Mouse (Mus musculus) embryo, embryonic 11.5 days (tissue): ENCODE data around the gene Ddias.
"Not testable (repeated sequence)": the region's sequence is repeated elsewhere in the genome, so short reads cannot be mapped to it uniquely, and the experiment has no call there.

ENCODE experiments used
- DNase-seq: peaks from one replicate; pipeline ENCODE4 v3.0.0-alpha.2; 2012; ENCODE audit warnings: low read depth, low spot score

Ddias gene

GRCm38 (mm10) chr7:92874116-92874675 is at the start of gene Ddias, which contains the start of gene Prcp:
TSS of gene Ddias (minus strand) at chr7:92874247.
TSS of gene Prcp (plus strand) at chr7:92874470.
- peak; percentile 91 for DNase-seq

DNA sequence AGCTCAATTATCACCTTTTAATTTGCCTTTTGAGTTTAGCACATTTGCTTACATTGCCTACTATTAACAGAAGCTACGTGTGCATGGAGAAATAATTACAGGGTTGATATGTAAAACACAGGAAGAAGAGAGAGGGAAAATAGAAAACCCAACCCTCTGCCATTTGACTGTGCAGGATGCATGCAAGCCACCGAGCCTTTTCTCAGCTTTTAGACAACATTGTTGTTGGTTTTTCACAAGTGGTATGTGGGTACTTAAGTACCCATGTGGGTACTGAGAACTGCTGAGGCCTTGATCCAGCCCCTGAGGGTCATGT is 46.8 kb upstream of the Ddias start:
- no peak for DNase-seq

- DNase-seq, result no peak
Observed at GRCm38 (mm10) chr7:92920172-92920856, 46.3 kb upstream of the Ddias start.

GRCm38 (mm10) chr7:92904285-92904684 is 30.2 kb upstream of the Ddias start:
- not testable (repeated sequence) for DNase-seq

GRCm38 (mm10) chr7:92903360-92904038 is 29.5 kb upstream of the Ddias start:
- DNase-seq, result peak; percentile 51

DNA sequence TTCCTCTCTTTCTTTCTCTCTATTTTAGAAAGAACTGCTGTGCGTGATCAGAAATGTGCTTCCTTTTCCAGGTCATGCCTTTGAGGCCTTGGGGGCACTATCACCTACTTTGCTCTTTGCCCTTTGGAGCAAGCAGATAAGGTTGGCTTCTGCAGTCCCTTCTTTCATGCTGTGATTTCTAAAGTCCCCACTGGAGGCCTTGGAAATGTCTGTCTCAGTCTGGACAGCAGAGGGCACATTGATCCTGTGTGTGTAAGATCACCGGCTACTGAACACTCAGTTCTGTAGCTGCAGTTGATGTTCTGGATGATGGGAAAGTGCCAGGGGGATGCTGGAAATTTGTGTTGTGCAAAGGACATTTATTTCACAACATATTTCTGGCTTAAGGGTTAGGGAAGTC is 23.0 kb upstream of the Ddias start:
- DNase-seq, result no peak

DNA sequence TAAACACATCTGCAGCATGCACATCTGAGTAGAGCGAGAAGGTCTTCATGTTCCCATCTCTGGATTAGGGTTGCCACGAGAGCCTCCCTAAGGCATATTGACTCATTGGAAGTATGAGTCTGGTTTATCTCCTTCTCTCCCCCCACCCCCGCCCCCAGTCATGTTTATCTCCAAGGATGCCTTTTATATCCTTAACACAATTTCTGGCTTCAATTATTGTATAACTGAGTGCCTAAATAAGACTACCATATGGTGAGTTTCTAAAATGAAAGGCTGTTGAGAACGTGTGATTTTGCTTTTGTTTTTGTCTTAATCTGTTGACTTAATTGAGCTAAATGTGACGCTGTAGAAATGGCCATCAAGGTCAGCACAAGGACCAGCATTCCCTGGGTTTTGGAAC is 22.0 kb upstream of the Ddias start:
- no peak for DNase-seq

DNA sequence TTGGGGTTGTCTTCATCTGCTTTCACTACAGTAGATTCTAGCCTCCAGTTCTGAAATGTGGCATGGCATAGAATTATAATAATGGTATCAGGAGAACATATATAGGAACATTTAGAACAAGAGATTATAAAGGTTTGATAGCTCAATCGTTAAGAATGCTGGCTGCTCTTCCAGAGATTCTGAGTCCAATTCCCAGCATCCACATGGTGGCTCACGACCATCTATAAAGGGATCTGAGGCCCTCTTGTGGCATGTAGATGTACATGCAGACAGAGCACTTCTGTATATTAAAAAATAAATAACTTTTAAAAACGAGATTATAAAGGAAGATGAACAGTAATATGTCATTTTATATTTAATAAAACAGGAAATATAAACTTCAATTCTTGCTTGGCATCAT is 19.4 kb upstream of the Ddias start:
- no peak for DNase-seq

DNA sequence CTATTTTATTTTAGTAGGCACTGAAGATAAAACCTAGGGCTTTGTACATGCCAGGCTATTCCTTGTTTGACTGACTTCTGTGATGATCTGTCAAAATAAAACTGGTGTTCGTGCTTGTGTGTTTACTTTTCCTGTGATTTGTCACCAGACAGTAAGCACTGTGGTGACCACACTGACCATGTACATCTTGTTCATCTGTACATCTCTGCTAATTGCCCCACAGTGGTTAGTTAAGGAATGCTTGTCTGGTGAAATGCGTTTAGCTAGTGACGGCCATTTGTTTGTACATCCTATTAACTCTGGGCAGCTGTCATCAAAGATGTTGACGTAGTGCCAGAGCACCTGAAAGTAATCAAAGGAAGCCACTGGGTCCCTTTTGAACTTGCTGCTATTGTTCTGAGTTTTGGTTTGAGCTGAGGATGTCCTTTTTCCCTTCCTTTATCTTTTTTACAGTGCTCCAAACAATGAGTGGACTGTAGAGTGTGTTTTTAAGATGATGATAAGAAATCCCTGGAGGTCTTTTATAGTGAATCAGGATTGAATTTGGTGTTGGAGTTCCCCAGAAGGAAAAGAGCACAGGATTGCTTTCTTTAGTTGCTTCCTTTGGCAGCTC is 16.7 kb upstream of the Ddias start:
- no peak for DNase-seq

DNA sequence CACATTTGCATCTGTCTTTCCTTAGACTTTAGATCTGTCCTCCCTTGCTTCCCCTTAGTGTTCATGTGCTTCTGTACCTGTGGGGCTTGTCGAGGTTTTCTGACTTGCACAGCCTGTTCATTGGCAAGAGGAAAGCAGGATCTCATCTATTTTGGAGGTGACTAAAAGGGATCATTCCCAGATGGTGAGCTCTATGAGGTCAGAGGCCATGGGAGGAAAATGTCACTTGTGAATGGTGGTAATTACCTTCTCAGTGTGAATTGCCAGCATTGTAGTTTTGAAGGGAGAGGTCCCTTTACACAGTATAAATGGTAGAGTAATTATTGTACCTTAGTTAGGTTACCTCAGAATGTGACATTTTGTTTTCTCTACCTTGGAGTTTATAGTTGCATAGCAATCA is 16.2 kb upstream of the Ddias start:
- no peak for DNase-seq

DNA sequence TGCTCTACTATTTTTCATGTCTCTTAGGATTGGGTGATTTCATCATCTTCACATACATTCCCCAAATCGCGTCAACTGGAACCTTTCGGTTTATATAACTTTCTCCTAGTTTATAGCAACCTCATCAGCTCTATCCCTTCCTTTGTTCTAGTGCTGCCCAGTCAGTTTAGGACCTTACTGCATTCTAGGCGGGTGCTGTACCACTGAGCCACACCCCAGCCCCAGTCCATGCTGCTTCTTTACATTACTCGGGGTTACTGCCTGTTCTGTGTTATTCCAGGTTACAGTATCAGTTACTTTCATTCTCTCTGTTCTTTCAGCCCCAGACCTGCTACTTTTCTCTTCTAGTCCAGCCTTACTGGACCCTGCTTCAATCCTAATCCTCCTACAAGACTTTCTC is 13.2 kb upstream of the Ddias start:
- DNase-seq, result no peak

DNA sequence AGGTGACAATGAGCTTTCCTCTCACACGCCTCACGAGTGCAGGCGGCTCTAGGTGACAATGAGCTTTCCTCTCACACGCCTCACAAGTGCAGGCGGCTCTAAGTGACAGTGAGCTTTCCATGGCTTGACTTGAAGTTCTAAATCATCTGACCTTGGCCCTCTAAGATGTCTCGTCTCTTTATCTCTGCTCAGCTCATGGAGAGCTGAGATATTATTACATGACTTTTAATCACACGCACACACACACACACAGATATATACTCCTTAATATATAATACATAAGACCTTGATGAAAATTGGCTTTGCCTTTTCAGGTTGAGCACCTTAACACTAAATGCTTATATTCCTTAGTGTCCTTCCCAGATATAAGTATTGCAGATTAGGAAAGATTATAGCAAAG is 12.8 kb upstream of the Ddias start:
- no peak for DNase-seq

DNA sequence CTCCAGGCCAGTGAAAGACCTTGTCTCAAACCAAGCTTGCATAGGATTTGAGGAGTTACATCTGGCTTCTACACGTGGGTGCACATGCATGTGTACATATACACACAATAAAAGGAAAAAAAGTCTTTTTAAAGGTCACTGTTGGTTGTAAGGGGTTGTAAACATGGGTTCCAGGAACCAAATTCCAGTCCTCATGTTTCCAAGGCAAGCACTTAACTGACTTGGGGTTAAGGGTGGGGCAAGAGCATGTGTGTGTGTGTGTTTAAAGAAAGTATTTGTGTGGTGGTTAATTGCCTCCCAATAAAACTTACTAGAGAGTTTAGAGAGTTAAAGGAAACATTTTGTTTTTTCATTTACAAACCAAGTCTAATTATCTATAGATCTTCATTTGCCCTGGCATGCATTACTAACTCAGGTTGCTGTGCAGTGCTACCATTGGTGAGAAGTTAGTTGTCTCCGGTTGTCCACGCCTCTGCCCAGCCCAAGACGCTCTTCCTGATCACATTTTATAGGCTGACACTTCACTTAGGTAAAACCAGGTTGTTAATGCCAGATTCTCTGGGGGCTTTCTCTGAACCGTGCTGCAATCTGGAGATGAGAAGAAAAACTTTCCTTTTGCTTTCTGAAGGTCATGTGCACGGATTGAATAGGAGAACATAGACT is 11.1 kb upstream of the Ddias start:
- DNase-seq, result no peak

- DNase-seq, result no peak
Observed at GRCm38 (mm10) chr7:92883850-92884716, 10.0 kb upstream of the Ddias start.

DNA sequence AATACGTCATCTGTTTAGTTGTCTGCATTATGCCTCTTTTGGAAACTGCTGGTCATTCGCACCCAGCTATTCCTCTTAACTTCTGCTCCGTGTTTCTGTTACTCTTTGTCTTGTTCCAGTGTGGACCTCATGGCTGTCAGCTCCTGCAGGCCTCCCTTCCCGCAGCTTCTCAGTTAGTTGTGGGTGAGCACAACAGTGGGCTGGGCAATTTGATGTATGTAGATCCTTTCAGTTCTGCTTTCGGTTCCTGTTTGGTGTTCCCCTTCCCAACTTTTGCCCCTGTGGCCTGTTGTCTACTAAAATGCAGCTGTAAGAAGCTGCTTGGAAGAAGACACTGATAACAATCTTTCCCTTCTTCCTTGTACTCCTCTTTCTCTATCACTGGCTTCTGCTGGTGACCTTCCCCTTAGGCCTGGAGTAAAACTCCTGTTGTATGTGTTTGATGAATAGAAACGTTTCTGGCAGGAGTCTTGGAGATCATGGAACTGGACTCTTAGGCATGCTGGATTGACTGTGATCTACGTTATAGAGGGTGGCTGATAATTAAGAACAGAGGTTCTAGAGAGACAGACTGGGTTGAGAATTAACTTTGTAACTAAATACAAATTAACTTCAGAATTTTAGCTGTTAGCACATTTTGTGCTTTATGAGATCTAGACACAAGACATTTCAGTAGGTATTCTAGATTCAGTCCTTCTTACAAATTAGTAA is 4.7 kb upstream of the Ddias start:
- DNase-seq, result no peak

DNA sequence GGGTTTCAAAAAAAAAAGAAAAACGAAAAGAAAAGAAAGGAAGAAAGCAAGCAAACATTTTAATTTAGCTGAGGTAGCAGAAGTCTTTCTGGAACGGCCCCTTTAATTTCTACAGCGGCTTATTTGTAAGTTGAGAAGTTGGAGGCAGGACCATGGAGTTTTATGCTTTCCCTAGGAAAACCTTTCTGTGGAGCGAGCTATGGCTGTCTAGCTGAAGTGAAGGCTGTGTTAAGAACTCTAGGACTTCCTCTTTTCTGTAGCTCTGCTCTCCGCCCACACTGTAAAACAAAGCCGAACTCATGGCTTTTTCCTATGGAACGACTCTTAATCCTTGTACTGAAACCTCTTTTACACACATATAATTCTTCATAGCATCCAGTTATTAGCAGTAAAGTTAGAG is 2.5 kb upstream of the Ddias start:
- DNase-seq, result no peak

- DNase-seq, result no peak
Observed at GRCm38 (mm10) chr7:92876066-92876465, 2.0 kb upstream of the Ddias start.

GRCm38 (mm10) chr7:92874761-92875408 is 838 bp upstream of the Ddias start:
- peak; percentile 88 for DNase-seq

- no peak for DNase-seq
Observed at GRCm38 (mm10) chr7:92871596-92871995, 2.5 kb downstream of the Ddias start.

DNA sequence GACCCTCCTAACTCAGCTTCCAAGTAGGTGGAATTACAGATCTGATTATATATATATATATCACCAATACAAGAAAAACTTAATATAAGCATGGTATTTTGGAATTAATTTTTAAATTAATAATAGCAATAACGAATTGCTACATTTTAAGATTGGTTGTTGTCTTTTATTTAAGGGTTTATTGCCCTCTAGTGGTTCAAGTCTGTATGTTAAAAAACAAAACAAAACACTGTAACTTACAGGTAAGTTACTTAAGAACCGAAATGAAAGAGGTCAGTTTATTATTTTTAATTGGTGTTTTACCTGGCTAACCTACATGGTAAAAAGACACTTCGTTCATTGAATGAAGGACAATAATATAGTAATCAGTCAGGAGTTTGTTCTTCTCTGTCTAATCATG is 3.9 kb downstream of the Ddias start:
- no peak for DNase-seq
